ENCODE assay signal across 37 mouse cellular contexts in the genomic region with DNA sequence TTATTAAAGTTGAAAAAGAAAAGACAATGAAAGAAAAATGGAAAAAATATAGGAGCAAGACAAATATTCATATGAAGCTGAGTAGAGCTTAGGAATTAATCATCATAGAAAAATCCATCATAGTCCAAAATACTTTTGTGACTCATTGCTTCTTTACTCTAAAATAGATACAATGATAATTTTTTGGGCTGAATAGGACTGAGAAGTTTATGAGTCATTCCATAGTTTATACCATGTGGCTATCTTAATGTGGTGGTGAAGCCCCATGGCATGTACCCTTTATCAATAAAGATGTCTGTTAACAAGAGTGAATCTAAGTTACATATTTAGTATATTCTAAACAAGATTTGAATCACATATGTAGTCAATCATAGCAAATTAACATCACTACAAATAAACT. TPM values are rescaled to one million over a fixed set of nuclear protein-coding genes. Genes with fewer than 3 reads are reported as not detected.
"Had no signal": no experiment of that assay in that cellular context is flagged by ENCODE, and none has a peak within 500 bp of the region (broad histone marks: within the 10 kb centered on the region; RNA-seq: fewer than 3 reads in every experiment).

No protein-coding gene starts in this region.

- DNase-seq: left cerebral cortex, postnatal 4 days; liver; liver, embryonic 13.5 days; liver, postnatal 0 days; lung, adult 18-20 months; lung, adult 2 months; lung, embryonic 14.5 days; lung, postnatal 10 days; lung, postnatal 14 days; lung, postnatal 36 days; midbrain, embryonic 14.5 days had no signal

- H3K27me3 ChIP-seq: limb, embryonic 12.5 days; limb, embryonic 13.5 days; limb, embryonic 15.5 days; liver, embryonic 12.5 days; liver, embryonic 13.5 days; liver, embryonic 15.5 days; lung, embryonic 15.5 days; megakaryocyte, embryonic 14.5 days; midbrain, embryonic 12.5 days; midbrain, embryonic 13.5 days; midbrain, embryonic 15.5 days had no signal

- H3K36me3 ChIP-seq: limb, embryonic 10.5 days; limb, embryonic 12.5 days; limb, embryonic 13.5 days; limb, embryonic 15.5 days; liver, embryonic 12.5 days; liver, embryonic 13.5 days; liver, embryonic 15.5 days; lung, embryonic 15.5 days; midbrain, embryonic 10.5 days; midbrain, embryonic 12.5 days; midbrain, embryonic 13.5 days; midbrain, embryonic 15.5 days had no signal

- H3K4me3 ChIP-seq: left cerebral cortex, adult 2 months; limb, embryonic 10.5 days; limb, embryonic 12.5 days; limb, embryonic 13.5 days; limb, embryonic 15.5 days; liver, embryonic 12.5 days; liver, embryonic 13.5 days; liver, embryonic 15.5 days; lung, embryonic 15.5 days; megakaryocyte, embryonic 14.5 days; midbrain, embryonic 10.5 days; midbrain, embryonic 12.5 days; midbrain, embryonic 13.5 days; midbrain, embryonic 15.5 days; myocyte had no signal

RNA-seq across cellular contexts. Expression of a gene that starts 9.4 kb away (rescaled TPM):
- polyA plus RNA-seq: limb, embryonic 11.5 days; limb, embryonic 12.5 days; limb, embryonic 14.5 days; limb, embryonic 15.5 days; liver, adult 2 months; liver, embryonic 11.5 days; liver, embryonic 12.5 days; liver, embryonic 13.5 days; liver, embryonic 14.5 days; liver, embryonic 15.5 days; liver, embryonic 16.5 days; liver, postnatal 0 days; lung, adult 2 months; lung, embryonic 14.5 days; lung, embryonic 15.5 days; lung, embryonic 16.5 days; lung, postnatal 0 days; macrophage; midbrain, embryonic 11.5 days; midbrain, embryonic 12.5 days; midbrain, embryonic 13.5 days; midbrain, embryonic 14.5 days; midbrain, embryonic 15.5 days; midbrain, postnatal 0 days; neural tube, embryonic 11.5 days had no signal
